Mouse (Mus musculus) skeletal muscle tissue, adult 2 months (tissue): ENCODE measurements around the gene Cgref1.

ENCODE experiments used
- DNase-seq: peaks from one replicate; pipeline ENCODE4 v3.0.0-alpha.2; 2012; ENCODE audit warnings: low read depth, low spot score

Gene Cgref1

GRCm38 (mm10) chr5:30944956-30945781 is at the start of gene Cgref1:
Cgref1 (minus strand) TSS chr5:30945591.
- peak; percentile 36 for DNase-seq

DNA sequence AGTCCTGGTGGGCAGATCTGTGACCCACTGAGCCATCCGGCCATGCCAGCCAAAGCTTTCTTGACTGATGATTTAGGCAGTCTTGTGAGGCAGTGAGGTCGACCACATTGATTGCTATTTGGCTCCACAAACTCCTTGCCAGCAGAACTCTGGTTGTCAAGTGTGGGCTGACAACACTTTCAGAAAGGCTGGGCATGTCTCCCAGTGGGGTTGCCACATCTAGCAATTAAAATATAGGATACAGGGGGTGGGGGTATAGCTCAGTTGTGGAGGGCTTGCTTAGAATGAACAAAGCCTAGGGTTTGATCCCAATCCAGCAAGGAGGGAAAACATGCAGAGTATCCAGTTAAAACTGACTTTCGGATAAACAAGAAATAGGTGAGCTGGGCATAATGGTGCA is 48.7 kb upstream of the Cgref1 start:
- DNase-seq, result no peak

- no peak for DNase-seq
These were observed 47.7 kb upstream of the Cgref1 start for GRCm38 (mm10) chr5:30992980-30993676.

GRCm38 (mm10) chr5:30982357-30982756 is 37.0 kb upstream of the Cgref1 start:
- DNase-seq, result no peak

- DNase-seq, result peak; percentile 83
These were observed 29.7 kb upstream of the Cgref1 start for GRCm38 (mm10) chr5:30974870-30975656.

DNA sequence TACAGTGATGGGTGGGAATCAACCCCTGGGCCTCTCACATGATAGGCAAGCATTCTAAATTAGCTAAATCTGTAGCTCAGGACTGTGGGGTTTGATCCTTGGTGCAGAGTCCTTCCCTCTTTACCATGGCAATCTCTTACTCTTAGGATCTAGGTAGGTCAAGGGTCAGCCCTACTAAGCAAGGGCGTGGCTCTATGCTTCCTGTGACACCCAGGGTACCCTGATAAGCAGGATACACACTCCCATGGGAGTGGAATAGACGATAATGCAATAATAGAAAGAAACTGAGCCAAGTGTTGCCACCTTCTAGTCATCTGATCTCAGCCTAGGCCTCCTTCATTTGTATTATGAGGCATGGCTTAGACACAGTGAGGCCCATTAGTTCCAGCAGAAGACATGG is 24.0 kb upstream of the Cgref1 start:
- no peak for DNase-seq

DNA sequence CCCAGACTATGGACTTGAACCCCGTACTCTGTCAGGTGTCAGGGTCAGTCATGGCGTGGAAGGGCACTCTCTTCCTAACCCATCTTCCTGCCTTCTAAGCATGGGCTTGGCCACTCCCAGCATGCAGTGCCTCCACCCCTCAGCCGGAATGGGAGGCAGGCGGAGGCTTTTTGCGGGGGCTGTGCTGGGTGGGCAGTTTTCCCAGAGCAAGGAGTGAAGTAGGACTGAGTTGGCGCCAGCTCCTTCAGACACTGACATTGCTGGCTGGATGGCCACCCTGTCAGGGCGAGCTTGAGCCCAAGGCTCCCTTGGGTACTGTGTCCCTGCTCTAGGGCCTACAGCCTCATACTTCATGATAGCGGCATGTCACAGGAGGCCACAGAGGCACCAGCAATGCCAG is 23.0 kb upstream of the Cgref1 start, which contains the start of gene Tcf23:
TSS of gene Tcf23 (plus strand) at position 247 of the 400 bp plus-strand sequence.
- DNase-seq, result no peak

- no peak for DNase-seq
These were observed 20.8 kb upstream of the Cgref1 start for GRCm38 (mm10) chr5:30966189-30966588.

- no peak for DNase-seq
These were observed 18.5 kb upstream of the Cgref1 start for GRCm38 (mm10) chr5:30963916-30964315.

DNA sequence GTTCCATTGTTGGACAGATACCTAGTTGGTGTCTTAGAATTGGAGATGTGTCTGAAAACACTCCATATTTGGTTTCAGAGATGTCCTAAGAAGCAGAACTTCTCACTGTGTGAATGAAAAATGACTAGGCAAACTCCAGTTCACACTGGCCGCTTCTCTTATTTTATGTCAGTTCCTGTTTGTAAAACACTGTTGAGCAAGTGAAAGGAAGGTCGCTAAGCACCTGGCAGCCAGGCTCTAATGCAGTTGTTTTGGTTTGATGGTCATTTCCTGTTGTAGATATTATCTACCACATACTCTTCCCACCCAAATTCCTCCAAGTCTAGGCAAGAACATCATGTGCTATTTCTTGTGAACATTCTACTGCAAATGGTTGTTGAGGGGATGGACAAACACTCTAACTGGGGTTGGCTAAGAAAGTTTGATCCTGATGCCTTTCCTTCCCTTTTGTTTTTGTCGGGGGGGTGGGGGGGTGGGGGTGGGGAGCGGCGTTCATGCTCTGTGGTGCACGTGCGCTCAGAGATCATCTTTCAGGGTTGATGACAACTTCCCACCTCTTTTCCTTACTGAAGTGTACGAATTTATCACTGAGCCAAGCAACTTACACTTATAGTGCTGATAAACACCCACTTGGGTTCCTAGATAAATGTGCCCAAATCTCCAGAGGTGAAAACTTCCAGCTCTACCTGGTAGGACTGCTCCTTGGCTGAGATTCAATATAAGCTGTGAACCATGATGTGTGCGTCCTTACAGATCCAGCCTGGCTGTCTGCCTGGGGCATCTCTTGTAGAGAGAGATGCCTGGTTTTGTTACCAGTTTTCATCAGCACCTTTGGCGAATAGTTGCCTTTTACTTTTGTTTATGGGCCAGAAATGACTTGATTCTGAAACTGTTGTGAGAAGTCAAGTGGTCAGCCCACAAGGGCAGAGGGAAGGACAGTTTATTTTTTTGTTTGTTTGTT is 16.4 kb upstream of the Cgref1 start:
- no peak for DNase-seq

DNA sequence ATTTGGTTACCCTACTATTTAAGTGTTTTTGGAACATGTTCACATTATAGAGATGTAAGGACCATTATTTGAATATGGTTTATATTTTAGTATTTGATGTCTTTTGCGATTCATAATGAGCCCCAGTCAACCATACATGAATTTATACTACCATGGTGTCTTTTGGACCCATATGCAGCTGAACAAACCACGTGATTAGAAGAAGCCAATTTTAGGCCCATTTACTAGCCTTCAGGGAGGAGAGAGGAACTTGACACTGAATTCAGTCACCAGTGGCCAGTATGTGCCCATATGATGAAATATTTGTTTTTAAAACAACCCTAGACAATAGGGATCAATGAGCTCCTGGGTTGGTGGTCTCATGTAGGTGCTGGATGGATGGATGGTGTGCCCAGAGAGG is 15.4 kb upstream of the Cgref1 start:
- DNase-seq, result no peak

- peak; percentile 98 for DNase-seq
These were observed 14.6 kb upstream of the Cgref1 start, which contains the start of gene Preb for GRCm38 (mm10) chr5:30959966-30960501. Preb (minus strand) TSS chr5:30960361.

DNA sequence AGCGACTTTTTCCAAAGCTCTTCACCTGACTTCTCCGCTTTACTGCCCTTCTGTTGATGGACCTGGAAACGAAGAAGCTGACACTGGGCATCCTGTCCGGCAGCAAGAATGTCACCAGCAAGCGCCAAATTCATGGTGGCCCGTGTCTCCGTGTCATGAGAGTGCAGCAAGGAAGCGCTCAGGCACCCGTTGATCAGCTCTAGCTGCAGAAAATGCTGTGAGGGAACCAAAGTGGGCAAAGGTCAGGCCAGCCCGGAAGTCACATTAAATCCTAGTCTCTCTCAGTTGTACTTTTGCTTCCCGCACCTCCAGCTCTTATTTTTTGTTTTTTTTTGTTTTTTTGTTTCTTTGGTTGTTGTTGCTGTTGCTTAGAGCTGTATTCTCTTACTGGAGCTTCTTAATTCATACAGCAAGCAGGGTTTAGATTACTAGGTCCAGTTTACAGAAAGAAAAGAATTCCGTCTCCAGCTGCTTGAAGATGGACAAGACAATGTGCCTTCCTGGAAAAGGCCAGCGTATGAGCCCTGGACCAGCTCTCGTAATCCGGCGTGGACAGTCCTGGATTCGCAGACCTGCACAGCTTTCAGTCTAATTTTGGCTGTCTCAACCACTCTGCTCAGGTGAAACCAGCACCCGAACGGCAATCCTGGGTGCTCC is 13.9 kb upstream of the Cgref1 start:
- DNase-seq, result no peak

DNA sequence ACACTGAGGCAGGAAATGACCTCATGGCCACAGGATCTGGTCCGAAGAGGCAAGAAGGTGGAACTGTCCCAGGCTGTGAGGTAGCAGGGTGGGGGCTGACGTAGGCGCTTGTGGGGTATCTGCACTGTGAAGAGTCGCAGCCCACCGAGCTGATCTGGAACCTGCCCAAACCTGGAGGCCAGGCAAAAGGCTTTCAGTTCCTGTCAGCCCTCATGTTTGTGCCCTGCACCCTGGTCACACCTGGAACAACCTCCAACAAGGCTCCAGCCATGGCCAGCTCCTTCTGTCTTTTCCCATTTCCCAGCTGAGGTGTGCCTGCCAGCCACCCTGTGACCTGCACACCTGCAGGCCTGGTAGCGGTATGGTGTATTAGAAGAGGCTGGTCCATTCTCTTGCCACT is 12.5 kb upstream of the Cgref1 start:
- no peak for DNase-seq

GRCm38 (mm10) chr5:30955751-30956150 is 10.4 kb upstream of the Cgref1 start:
- no peak for DNase-seq

- DNase-seq, result no peak
These were observed 9.2 kb upstream of the Cgref1 start for GRCm38 (mm10) chr5:30954556-30954955.

GRCm38 (mm10) chr5:30954065-30954464 is 8.7 kb upstream of the Cgref1 start:
- no peak for DNase-seq

DNA sequence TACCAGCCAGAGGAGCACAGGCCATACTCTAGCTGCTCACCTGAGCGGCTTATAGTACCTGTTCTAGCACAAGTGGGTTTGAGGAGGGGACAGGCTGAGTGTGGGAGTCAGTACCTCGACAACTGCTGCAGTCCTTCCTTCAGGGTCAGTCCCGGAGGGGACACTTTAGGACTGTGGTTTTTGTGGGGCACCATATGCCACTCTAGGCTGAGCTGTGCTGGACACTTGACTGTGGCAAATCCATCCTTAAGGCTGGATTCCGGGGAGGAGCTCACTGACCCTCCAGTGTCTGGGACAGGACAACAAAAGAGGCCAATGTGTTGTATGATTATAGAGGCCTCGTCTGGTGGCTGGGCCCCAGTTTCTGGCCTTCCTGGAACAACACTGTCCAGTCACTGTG is 7.2 kb upstream of the Cgref1 start:
- DNase-seq, result no peak

DNA sequence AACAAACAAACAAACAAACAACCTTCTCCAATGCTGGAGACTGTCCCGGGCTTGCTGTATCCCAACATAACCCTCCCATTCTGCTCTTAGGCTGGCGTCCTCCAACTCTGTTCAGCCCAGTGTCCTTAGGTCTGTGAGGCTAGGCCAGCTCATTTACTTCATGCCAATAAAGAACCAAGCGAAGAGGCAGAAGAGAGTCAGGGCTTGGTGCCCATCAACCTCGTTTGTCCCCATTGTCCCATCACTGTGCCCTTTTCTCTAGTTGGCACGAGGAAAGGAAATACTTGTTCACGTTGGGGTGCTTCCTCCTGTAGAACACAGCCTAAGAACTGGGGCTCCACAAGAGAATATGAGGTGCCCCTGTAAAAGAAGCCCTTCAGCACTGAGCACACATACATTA is 6.3 kb upstream of the Cgref1 start:
- no peak for DNase-seq

DNA sequence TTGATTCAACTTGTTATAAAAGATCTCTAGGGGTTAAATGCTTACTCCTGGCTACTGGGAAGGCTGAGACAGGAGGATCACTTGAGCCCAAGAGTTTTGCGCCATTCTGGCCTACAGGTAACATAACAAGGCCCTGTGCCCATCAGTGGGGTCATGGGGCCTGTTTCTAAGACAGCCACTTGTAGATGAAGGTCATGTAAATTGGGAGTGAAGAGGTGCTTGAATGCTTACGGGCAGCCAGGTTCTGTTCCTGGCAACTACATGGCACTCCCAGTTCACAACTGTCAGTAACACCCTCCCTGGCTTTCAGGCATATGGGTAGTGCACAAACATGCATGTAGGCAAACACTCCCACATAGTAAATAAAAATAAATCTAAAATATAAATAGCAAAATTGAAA is 5.5 kb upstream of the Cgref1 start:
- DNase-seq, result no peak
